Mouse (Mus musculus): ENCODE results near the gene Tmem209. TPM values are rescaled to one million over a fixed set of nuclear protein-coding genes. Genes with fewer than 3 reads are reported as not detected.

Gene Tmem209
- polyA plus RNA-seq, 1 experiment, result 45.9 TPM

GRCm38 (mm10) chr6:30459811-30460749 is 49.5 kb downstream of the Tmem209 start:
- DNase-seq (ENCODE audit: low read depth), result peak; percentile 89
- TF ChIP-seq POLR2A (IDR thresholded peaks at IDR 0.05; ENCODE audit: borderline replicate concordance, extremely low read depth, insufficient read depth, insufficient read length, poor library complexity, severe bottlenecking) (peak; percentile 35; the same call in 1 of the 2 replicates), CTCF (IDR thresholded peaks at IDR 0.05; ENCODE audit: borderline replicate concordance, extremely low read depth, insufficient read depth, insufficient read length) (peak; percentile 90)

GRCm38 (mm10) chr6:30459056-30459747 is 50.4 kb downstream of the Tmem209 start:
- TF ChIP-seq CTCF (IDR thresholded peaks at IDR 0.05; ENCODE audit: borderline replicate concordance, extremely low read depth, insufficient read depth, insufficient read length) (no peak), POLR2A (IDR thresholded peaks at IDR 0.05; ENCODE audit: borderline replicate concordance, extremely low read depth, insufficient read depth, insufficient read length, poor library complexity, severe bottlenecking) (no peak)
- DNase-seq (ENCODE audit: low read depth), result peak; percentile 26

- DNase-seq (ENCODE audit: low read depth), result no peak
- TF ChIP-seq POLR2A (IDR thresholded peaks at IDR 0.05; ENCODE audit: borderline replicate concordance, extremely low read depth, insufficient read depth, insufficient read length, poor library complexity, severe bottlenecking) (no peak), CTCF (IDR thresholded peaks at IDR 0.05; ENCODE audit: borderline replicate concordance, extremely low read depth, insufficient read depth, insufficient read length) (no peak)
Measured at GRCm38 (mm10) chr6:30458626-30459025, 51.0 kb downstream of the Tmem209 start.

- no peak for DNase-seq (ENCODE audit: low read depth)
- TF ChIP-seq CTCF (IDR thresholded peaks at IDR 0.05; ENCODE audit: borderline replicate concordance, extremely low read depth, insufficient read depth, insufficient read length), result no peak
- TF ChIP-seq POLR2A (IDR thresholded peaks at IDR 0.05; ENCODE audit: borderline replicate concordance, extremely low read depth, insufficient read depth, insufficient read length, poor library complexity, severe bottlenecking), result no peak
Measured at GRCm38 (mm10) chr6:30456991-30457390, 52.6 kb downstream of the Tmem209 start.

- peak; percentile 25 for DNase-seq (ENCODE audit: low read depth)
- no peak for TF ChIP-seq POLR2A (IDR thresholded peaks at IDR 0.05; ENCODE audit: borderline replicate concordance, extremely low read depth, insufficient read depth, insufficient read length, poor library complexity, severe bottlenecking)
- no peak for TF ChIP-seq CTCF (IDR thresholded peaks at IDR 0.05; ENCODE audit: borderline replicate concordance, extremely low read depth, insufficient read depth, insufficient read length)
Measured at GRCm38 (mm10) chr6:30439576-30439975, 70.0 kb downstream of the Tmem209 start.

GRCm38 (mm10) chr6:30437054-30437453 is 72.5 kb downstream of the Tmem209 start:
- no peak for TF ChIP-seq CTCF (IDR thresholded peaks at IDR 0.05; ENCODE audit: borderline replicate concordance, extremely low read depth, insufficient read depth, insufficient read length)
- TF ChIP-seq POLR2A (IDR thresholded peaks at IDR 0.05; ENCODE audit: borderline replicate concordance, extremely low read depth, insufficient read depth, insufficient read length, poor library complexity, severe bottlenecking), result no peak
- DNase-seq (ENCODE audit: low read depth), result no peak

- TF ChIP-seq POLR2A (IDR thresholded peaks at IDR 0.05; ENCODE audit: borderline replicate concordance, extremely low read depth, insufficient read depth, insufficient read length, poor library complexity, severe bottlenecking) (no peak), CTCF (IDR thresholded peaks at IDR 0.05; ENCODE audit: borderline replicate concordance, extremely low read depth, insufficient read depth, insufficient read length) (no peak)
- no peak for DNase-seq (ENCODE audit: low read depth)
Measured at GRCm38 (mm10) chr6:30436476-30436875, 73.1 kb downstream of the Tmem209 start.

- no peak for DNase-seq (ENCODE audit: low read depth)
- no peak for TF ChIP-seq CTCF (IDR thresholded peaks at IDR 0.05; ENCODE audit: borderline replicate concordance, extremely low read depth, insufficient read depth, insufficient read length)
- no peak for TF ChIP-seq POLR2A (IDR thresholded peaks at IDR 0.05; ENCODE audit: borderline replicate concordance, extremely low read depth, insufficient read depth, insufficient read length, poor library complexity, severe bottlenecking)
Measured at GRCm38 (mm10) chr6:30432461-30433192, 77.0 kb downstream of the Tmem209 start.

Other genes starting within 250 kb of the Tmem209 start
- gene Ube2h, start 205.2 kb downstream of the Tmem209 start, polyA plus RNA-seq (2012; rRNA removed), result 61.3 and 77.8 TPM in 2 replicates
- 41.6 and 46.4 TPM in 2 replicates for gene Zc3hc1, start 118.8 kb downstream of the Tmem209 start, polyA plus RNA-seq (2012; rRNA removed)
- 121 and 127 TPM in 2 replicates for gene Klhdc10, start 107.9 kb downstream of the Tmem209 start, polyA plus RNA-seq (2012; rRNA removed)
- gene Ssmem1, start 66 bp upstream of the Tmem209 start, polyA plus RNA-seq (2012; rRNA removed), result 0.09 and 0.10 TPM in 2 replicates
- gene Cpa2, start 31.8 kb upstream of the Tmem209 start, polyA plus RNA-seq (2012; rRNA removed), result 3.4 and 4.1 TPM in 2 replicates
- gene Cpa4, start 58.6 kb upstream of the Tmem209 start, polyA plus RNA-seq (2012; rRNA removed), result 2.5 and 3.3 TPM in 2 replicates
- gene Cpa5, start 101.2 kb upstream of the Tmem209 start, polyA plus RNA-seq (2012; rRNA removed), result 0.04 and 0.14 TPM in 2 replicates
- 0.68 and 1.0 TPM in 2 replicates for gene Cpa1, start 129.4 kb upstream of the Tmem209 start, polyA plus RNA-seq (2012; rRNA removed)
- 16.1 and 19.5 TPM in 2 replicates for gene Cep41, start 184.0 kb upstream of the Tmem209 start, polyA plus RNA-seq (2012; rRNA removed)
- 533 and 604 TPM in 2 replicates for gene Mest, start 213.8 kb upstream of the Tmem209 start, polyA plus RNA-seq (2012; rRNA removed)